In genomic region chr19:57586172-57586571, GRCm38 (mm10) we compare ENCODE assay signal across 13 mouse cellular contexts. TPM values are rescaled to one million over a fixed set of nuclear protein-coding genes. Genes with fewer than 3 reads are reported as not detected.
DNase-seq lines count a peak whose midpoint lies in the region; ATAC-seq lines count a peak whose summit lies in the region.
"Had no signal": no experiment of that assay in that cellular context is flagged by ENCODE, and none has a peak within 500 bp of the region (broad histone marks: within the 10 kb centered on the region; RNA-seq: fewer than 3 reads in every experiment).

No protein-coding gene starts in this region.

- peak; percentile 28 for DNase-seq in hindbrain, embryonic 11.5 days (ENCODE audit: low spot score)
- DNase-seq in ES-CJ7 (ENCODE audit: low read depth, low spot score), result peak; percentile 30
- peak; percentile 40 for DNase-seq in embryonic facial prominence, embryonic 10.5 days (ENCODE audit: low spot score)
- no peak for DNase-seq in urinary bladder, postnatal 14 days (ENCODE audit: low spot score)
- DNase-seq in layer of hippocampus, adult 8-10 months (ENCODE audit: low spot score in 2 of 2), result no peak
- DNase-seq in adrenal gland, postnatal 14 days, result no peak
- DNase-seq: cerebellum, adult 8-10 months had no signal

- H3K27ac ChIP-seq in hindbrain, embryonic 11.5 days (ENCODE audit: low read depth, low read length), result no peak overlapping the region
- no peak overlapping the region for H3K27ac ChIP-seq in hindbrain, embryonic 13.5 days
- H3K27ac ChIP-seq in embryonic facial prominence, embryonic 10.5 days (replicated peaks), result no peak overlapping the region
- H3K27ac ChIP-seq: forebrain, embryonic 13.5 days; limb, embryonic 13.5 days; midbrain, embryonic 12.5 days had no signal

- no peaks in the 10 kb centered on the region for H3K27me3 ChIP-seq in hindbrain, embryonic 11.5 days (ENCODE audit: control insufficient read depth, insufficient read depth, low read length)
- no peaks in the 10 kb centered on the region for H3K27me3 ChIP-seq in hindbrain, embryonic 13.5 days
- H3K27me3 ChIP-seq in embryonic facial prominence, embryonic 10.5 days (replicated peaks; ENCODE audit: low read depth, poor library complexity, severe bottlenecking), result no peaks in the 10 kb centered on the region
- H3K27me3 ChIP-seq: forebrain, embryonic 13.5 days; midbrain, embryonic 12.5 days had no signal

- H3K4me3 ChIP-seq in hindbrain, embryonic 11.5 days (ENCODE audit: low read depth, low read length), result no peak overlapping the region
- no peak overlapping the region for H3K4me3 ChIP-seq in hindbrain, embryonic 13.5 days
- H3K4me3 ChIP-seq in embryonic facial prominence, embryonic 10.5 days, result no peak overlapping the region
- H3K4me3 ChIP-seq: forebrain, embryonic 13.5 days; limb, embryonic 13.5 days; midbrain, embryonic 12.5 days had no signal

- H3K4me2 ChIP-seq in hindbrain, embryonic 11.5 days (replicated peaks; ENCODE audit: low read depth, low read length), result no peak overlapping the region
- H3K4me2 ChIP-seq in hindbrain, embryonic 13.5 days, result no peak overlapping the region
- H3K4me2 ChIP-seq: forebrain, embryonic 13.5 days; limb, embryonic 13.5 days; midbrain, embryonic 12.5 days had no signal

- no peaks in the 10 kb centered on the region for H3K9me3 ChIP-seq in hindbrain, embryonic 11.5 days (ENCODE audit: control insufficient read depth, low read length)
- no peaks in the 10 kb centered on the region for H3K9me3 ChIP-seq in hindbrain, embryonic 13.5 days
- no peaks in the 10 kb centered on the region for H3K9me3 ChIP-seq in embryonic facial prominence, embryonic 10.5 days
- H3K9me3 ChIP-seq: forebrain, embryonic 13.5 days; limb, embryonic 13.5 days; midbrain, embryonic 12.5 days had no signal

- H3K36me3 ChIP-seq in hindbrain, embryonic 11.5 days (ENCODE audit: control insufficient read depth, insufficient read depth, low read length), result no peaks in the 10 kb centered on the region
- no peaks in the 10 kb centered on the region for H3K36me3 ChIP-seq in hindbrain, embryonic 13.5 days
- H3K36me3 ChIP-seq in embryonic facial prominence, embryonic 10.5 days (replicated peaks), result no peaks in the 10 kb centered on the region
- H3K36me3 ChIP-seq: limb, embryonic 13.5 days; midbrain, embryonic 12.5 days had no signal

- no peak for ATAC-seq in hindbrain, embryonic 11.5 days (ENCODE audit: low FRiP score)
- ATAC-seq in hindbrain, embryonic 13.5 days (ENCODE audit: low FRiP score), result no peak
- peak; percentile 54 for ATAC-seq in megakaryocyte progenitor cell, adult 5-6 weeks (replicated peaks; ENCODE audit: poor library complexity)
- ATAC-seq: forebrain, embryonic 13.5 days; inflammation-experienced regulatory T-cells, adult 6 months had no signal

- 31% methylated on average over 10 of the region's 10 CpGs for WGBS in hindbrain, embryonic 11.5 days
- WGBS in hindbrain, embryonic 13.5 days, result 26% methylated on average over 10 of the region's 10 CpGs
- 39% methylated on average over 10 of the region's 10 CpGs for WGBS in embryonic facial prominence, embryonic 10.5 days

- no peaks in the 10 kb centered on the region for H3K4me1 ChIP-seq in hindbrain, embryonic 11.5 days (replicated peaks; ENCODE audit: control insufficient read depth, insufficient read depth, low read length)
- 0 out of 2 replicates have a peak, but pooled peaks cover 4% of the 10 kb centered on the region for H3K4me1 ChIP-seq in hindbrain, embryonic 13.5 days (replicated peaks)
- H3K4me1 ChIP-seq in embryonic facial prominence, embryonic 10.5 days, result peaks cover 23% of the 10 kb centered on the region
- H3K4me1 ChIP-seq: forebrain, embryonic 13.5 days had no signal

- H3K9ac ChIP-seq in hindbrain, embryonic 11.5 days (ENCODE audit: low read depth, low read length), result no peak overlapping the region
- H3K9ac ChIP-seq in hindbrain, embryonic 13.5 days, result no peak overlapping the region
- H3K9ac ChIP-seq: forebrain, embryonic 13.5 days; limb, embryonic 13.5 days; midbrain, embryonic 12.5 days had no signal

RNA-seq across cellular contexts. Expression of gene Atrnl1, which starts 24.7 kb away (rescaled TPM):
- polyA plus RNA-seq in hindbrain, embryonic 11.5 days (2014; fragmentation: Nextera tagmentation; extraction: Ambion mirVana), result 6.6 and 7.0 TPM in 2 replicates
- 7.6 and 7.9 TPM in 2 replicates for polyA plus RNA-seq in hindbrain, embryonic 13.5 days (2015; fragmentation: Nextera tagmentation; extraction: Ambion mirVana)
- polyA plus RNA-seq in embryonic facial prominence, embryonic 10.5 days (2016; fragmentation: Nextera tagmentation; extraction: Ambion mirVana), result 4.0 and 4.3 TPM in 2 replicates
- 10.8 and 11.7 TPM in 2 replicates for total RNA-seq in megakaryocyte progenitor cell, adult 5-6 weeks (2015)
- 13.6 and 15.1 TPM in 2 replicates for total RNA-seq in megakaryocyte progenitor cell, adult 5-6 weeks (2017)
- 10 to 100 TPM; 60.7 to 70.3 (median 65.2) TPM for total RNA-seq in layer of hippocampus, adult 8-10 months (2022)
- 28.2 and 29.0 TPM in 2 replicates for total RNA-seq in adrenal gland, postnatal 14 days (2021)

Comparison
In these comparisons a context has a peak if more than half of its experiments do, and no peak if none do; other contexts are left out.
1. DNase-seq: peak in hindbrain, embryonic 11.5 days (single experiment), ES-CJ7 (single experiment) and embryonic facial prominence, embryonic 10.5 days (single experiment); none in urinary bladder, postnatal 14 days (single experiment), layer of hippocampus, adult 8-10 months (0 of 2) and adrenal gland, postnatal 14 days (single experiment).